Mouse (Mus musculus): ENCODE data around the gene Gpatch3.

The Gpatch3 gene

GRCm38 (mm10) chr4:133574070-133574842 is at the start of gene Gpatch3:
Gene Gpatch3, plus strand, starts transcription at chr4:133574745.
- peak; percentile 97 for DNase-seq

GRCm38 (mm10) chr4:133527788-133528187 is 46.8 kb upstream of the Gpatch3 start:
- DNase-seq, result no peak

GRCm38 (mm10) chr4:133532777-133533176 is 41.8 kb upstream of the Gpatch3 start:
- no peak for DNase-seq

- no peak for DNase-seq
These were observed 38.5 kb upstream of the Gpatch3 start for GRCm38 (mm10) chr4:133536081-133536480.

GRCm38 (mm10) chr4:133536652-133537051 is 37.9 kb upstream of the Gpatch3 start:
- no peak for DNase-seq

DNA sequence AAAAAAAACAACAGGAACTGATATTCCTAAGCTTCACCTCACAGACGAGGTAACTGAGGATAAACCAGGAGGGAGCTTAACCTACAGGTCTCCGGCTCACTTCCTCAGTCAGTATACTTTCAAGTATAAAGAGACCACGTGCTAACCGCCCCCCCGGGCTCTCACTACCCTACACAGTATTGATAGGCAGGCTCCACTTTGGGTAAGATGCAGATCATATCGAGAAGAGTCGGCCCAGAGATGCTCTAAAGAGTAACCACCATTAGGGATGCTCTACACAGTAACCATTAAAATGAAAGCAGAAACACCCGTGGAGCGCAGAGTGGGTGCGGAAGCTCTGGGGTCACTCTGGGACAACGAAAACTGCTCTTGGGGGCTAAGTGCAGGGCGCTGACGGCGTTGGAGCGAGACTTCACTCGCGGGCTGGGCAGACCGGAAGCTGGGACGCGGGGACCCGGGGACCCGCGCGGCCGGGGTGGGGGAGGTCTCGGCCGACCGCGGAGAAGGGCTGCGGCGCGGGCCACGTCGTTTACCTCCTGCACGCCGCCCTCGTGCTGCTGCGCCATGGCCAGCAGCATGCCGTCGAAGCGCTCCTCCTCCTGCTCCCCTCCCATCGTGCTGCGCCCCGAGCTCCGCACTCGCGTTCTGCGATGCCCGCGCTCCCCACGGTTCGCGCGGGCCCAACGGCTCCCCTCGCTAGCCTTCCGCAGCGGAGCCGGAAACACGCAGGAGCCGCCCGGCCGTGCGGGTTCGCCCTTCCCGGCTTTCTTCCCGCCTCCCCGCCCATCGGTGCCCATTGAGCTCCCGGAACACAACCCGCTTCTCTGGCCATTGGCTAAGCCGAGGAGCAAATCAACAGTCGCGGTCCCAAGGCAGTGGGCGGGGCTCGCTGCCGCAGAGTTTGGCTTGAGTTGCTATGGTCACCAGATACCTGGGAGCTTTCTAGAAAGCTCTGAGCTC is 29.0 kb upstream of the Gpatch3 start, which contains the start of gene Nudc:
Nudc (minus strand) TSS at position 725 of the 960 bp plus-strand sequence.
- peak; percentile 98 for DNase-seq

DNA sequence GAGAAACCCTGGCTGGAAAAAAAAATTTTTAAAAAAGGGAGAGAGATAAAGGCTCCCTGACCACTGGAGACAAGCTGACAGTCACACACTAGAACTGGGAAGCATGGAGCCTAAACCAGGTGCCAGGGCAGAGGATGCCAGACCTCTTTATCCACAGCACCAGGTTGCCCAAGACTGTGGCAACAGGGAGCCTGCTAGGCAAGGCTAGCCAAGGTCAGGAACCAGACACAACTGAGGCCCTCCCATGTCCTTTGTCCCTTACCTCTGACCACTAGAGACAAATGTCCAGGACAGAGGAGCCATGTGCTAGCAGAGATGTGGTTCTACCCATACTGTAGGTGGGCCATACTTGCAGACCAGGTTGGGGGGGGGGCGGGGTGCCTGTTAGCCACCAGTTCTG is 22.5 kb upstream of the Gpatch3 start:
- no peak for DNase-seq

DNA sequence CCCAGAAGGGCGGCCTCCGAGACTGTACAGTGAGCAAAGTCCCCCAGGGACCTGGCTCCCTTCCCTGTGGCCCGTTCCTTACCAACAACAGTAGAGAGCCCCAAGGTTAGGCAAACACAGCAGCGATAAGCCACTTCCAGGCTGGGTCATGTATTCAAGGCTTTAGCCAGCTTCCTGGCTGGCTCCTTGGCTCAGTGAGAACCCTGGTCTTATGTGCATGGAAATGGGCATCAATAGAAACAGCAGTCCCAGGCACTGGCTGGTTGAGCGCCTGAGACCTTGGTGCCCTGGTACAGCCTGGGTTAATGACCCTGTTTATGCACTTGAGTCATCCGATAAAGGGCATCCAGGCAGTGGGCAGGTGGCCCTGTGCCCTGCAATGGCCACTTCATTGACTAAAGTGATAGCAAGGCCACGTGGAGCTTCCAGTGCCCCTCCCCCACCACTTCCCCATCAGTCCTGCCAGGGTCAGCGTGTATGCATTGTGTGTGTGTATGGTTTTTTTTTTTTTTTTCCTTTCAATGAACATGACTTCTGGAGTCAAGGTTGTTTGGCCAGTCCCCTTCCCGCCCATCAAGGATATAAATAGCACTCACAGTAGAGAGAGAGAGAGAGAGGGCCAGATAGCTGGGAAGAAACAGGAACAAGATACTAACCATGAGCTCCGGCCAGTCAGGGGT is 21.6 kb upstream of the Gpatch3 start, which contains the start of gene Nr0b2:
Nr0b2 (plus strand) TSS at position 609 of the 680 bp plus-strand sequence.
- DNase-seq, result no peak

DNA sequence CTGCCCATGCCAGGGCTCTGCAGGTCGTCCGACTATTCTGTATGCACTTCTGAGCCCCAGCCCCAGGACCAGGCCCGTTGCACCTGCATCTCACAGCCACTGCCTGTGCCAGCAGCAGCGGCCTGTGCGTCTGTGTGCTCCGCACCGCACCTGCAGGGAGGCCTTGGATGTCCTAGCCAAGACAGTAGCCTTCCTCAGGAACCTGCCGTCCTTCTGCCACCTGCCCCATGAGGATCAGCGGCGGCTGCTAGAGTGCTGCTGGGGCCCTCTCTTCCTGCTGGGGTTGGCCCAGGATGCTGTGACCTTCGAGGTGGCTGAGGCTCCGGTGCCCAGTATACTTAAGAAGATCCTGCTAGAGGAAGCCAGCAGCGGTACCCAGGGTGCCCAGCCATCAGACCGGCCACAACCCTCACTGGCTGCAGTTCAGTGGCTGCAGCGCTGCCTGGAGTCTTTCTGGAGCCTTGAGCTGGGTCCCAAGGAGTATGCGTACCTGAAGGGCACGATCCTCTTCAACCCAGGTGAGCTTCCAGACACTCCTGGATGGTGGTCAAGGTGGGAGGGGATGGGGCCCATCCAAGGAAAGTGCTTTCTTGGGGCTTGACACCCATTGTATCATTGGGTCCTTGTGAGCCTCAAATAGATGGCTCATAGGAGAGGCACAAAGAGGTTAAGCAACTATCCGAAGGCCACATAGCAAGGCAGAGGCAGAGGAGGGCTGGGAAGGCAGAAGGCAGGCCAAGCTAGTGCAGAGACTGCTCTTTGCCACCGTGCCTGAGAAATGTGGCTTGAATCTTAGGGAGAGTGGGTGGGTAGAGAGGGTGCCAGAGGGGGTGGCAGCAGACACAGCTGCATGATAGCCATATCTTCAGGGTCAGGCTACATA is 20.9 kb upstream of the Gpatch3 start:
- DNase-seq, result no peak

GRCm38 (mm10) chr4:133557041-133557717 is 17.4 kb upstream of the Gpatch3 start:
- no peak for DNase-seq

GRCm38 (mm10) chr4:133559846-133560245 is 14.7 kb upstream of the Gpatch3 start:
- no peak for DNase-seq

DNA sequence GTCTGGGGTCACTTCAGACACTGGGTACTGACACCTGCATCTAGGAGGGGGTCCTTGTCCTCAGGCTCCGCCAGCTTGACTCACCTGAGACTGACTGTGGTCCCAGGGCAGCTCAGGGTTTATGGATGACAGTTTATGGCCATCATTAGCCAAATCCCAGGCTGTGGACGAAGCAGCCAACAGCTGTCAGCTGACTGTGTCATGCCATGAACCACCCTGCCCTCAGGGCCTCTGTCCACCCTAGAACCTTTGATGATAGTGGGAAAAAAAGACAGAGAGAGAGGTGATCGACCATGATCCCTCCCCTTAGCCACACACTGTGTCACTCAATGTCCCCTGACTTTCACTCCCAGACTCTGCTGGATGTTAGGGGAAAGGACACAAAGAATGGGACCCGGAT is 12.9 kb upstream of the Gpatch3 start:
- no peak for DNase-seq

DNA sequence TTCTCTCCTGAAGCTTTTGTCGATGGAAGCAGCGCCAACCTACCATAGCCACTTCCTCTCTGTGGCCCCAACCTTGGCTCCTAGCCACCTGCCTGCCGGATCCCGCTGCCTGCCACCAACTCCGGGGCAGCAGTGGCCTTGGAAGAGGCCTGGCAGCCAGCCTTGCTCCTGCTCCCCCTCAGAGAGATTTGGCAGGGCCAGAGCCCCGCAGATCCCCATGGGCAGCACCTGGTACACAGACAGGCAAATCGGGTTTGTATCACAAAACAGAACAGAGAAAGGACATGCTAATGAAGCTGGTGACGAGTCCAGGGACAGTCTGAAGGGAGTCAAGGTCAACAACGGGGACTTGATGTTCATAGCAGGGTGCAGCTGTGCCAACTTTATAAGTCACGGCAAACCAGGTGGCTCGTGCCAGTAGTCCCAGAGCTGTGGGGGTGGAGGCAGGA is 11.4 kb upstream of the Gpatch3 start:
- no peak for DNase-seq

DNA sequence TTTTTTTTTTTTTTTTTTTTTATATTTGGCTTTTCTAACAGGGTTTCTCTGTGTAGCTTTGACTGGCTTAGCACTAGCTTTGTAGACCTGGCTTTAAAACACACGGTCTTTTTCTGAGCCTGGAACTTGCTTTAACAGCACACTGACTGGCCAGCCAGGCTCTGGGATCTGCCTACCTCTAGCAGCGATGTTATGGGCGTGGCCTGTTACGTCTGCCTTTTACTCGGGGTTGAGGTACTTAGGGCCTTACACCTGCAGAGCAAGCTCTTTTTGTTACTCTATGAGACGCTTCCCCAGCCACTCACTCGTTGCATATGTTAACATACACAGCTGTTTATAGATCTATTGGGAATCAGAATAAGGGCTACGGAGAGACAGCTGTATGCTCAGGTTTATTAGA is 7.3 kb upstream of the Gpatch3 start:
- no peak for DNase-seq

- no peak for DNase-seq
These were observed 5.1 kb upstream of the Gpatch3 start for GRCm38 (mm10) chr4:133569291-133570065.

DNA sequence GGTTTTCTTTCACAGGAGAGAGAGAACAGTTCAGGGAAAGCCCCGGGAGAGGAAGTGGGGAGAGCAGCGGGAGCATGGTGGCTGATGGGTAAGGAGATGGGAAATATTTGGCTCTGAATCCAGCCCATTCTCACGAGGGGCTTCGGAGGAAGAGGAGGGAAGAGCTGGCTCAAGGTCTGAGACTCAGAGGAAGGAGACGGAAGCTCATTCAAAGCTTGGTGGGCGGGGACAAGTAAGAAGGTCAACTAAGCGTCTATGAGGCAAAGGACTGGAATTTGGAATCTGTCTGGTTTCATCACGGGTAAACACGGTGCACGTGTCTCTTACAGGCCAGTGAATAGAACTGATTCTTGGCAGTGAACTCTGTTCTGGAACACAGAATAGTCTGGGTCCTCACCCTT is 4.5 kb upstream of the Gpatch3 start:
- DNase-seq, result peak; percentile 5

GRCm38 (mm10) chr4:133574843-133575202 is 278 bp downstream of the Gpatch3 start:
- no peak for DNase-seq

- DNase-seq, result no peak
These were observed 3.4 kb downstream of the Gpatch3 start for GRCm38 (mm10) chr4:133577983-133578382.

DNA sequence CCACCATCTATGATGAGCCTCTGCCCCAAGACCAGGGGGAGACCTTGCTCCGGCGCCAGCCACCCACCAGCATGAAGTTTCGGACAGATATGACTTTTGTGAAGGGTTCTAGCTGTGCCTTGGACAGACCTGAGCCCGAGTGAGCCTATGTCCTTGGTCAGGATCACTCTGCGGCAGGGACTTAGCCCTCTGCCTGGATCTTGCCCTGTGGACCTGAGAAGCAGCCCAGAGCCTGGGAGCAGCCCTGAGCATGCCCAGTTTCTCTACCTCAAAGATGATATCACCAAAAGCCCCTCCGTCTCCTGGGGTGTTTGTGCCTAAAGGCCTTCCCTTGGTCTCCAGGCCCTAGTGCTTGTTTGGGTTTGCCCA is 9.1 kb downstream of the Gpatch3 start:
- no peak for DNase-seq

Measured in retina, postnatal 1 day (tissue).